Mouse (Mus musculus) liver, embryonic 12.5 days (tissue): ENCODE data around the gene Tmem107. TPM values are rescaled to one million over a fixed set of nuclear protein-coding genes. Genes with fewer than 3 reads are reported as not detected.
A peak's percentile ranks its signal among the peaks of the same experiment; 100 is the strongest.
"Not testable (repeated sequence)": the region's sequence is repeated elsewhere in the genome, so short reads cannot be mapped to it uniquely, and the experiment has no call there.

ENCODE experiments used
- ATAC-seq: fragments of 200-750 bp; cut with Nextera tagmentation; 2 replicates; pipeline ENCODE4 v1.8.0; 2017; ENCODE audit warnings: moderate number of reproducible peaks, mild to moderate bottlenecking, moderate library complexity
- H3K27ac ChIP-seq: fragments of 300-500 bp; sonication (generic); 2 replicates; pipeline ENCODE4 v1.5.1; 2016; ENCODE audit warnings: mild to moderate bottlenecking
- H3K27me3 ChIP-seq: fragments of 300-500 bp; sonication (generic); replicated peaks from 2 replicates; pipeline ENCODE4 v1.6.1; 2016; ENCODE audit warnings: mild to moderate bottlenecking, moderate library complexity
- H3K36me3 ChIP-seq: fragments of 300-500 bp; sonication (generic); 2 replicates; pipeline ENCODE4 v1.6.1; 2016; ENCODE audit warnings: mild to moderate bottlenecking, moderate library complexity
- H3K4me1 ChIP-seq: fragments of 300-500 bp; sonication (generic); 2 replicates; pipeline ENCODE4 v1.6.1; 2016
- H3K4me2 ChIP-seq: fragments of 300-500 bp; sonication (generic); 2 replicates; pipeline ENCODE4 v1.6.1; 2016; ENCODE audit warnings: mild to moderate bottlenecking, moderate library complexity
- H3K4me3 ChIP-seq: fragments of 300-500 bp; sonication (generic); 2 replicates; pipeline ENCODE4 v1.5.1; 2016; ENCODE audit warnings: mild to moderate bottlenecking, moderate library complexity
- H3K9ac ChIP-seq: fragments of 300-500 bp; sonication (generic); 2 replicates; pipeline ENCODE4 v1.6.1; 2016; ENCODE audit warnings: mild to moderate bottlenecking, moderate library complexity
- H3K9me3 ChIP-seq: fragments of 300-500 bp; sonication (generic); replicated peaks from 2 replicates; pipeline ENCODE4 v1.6.1; 2016; ENCODE audit warnings: mild to moderate bottlenecking, moderate library complexity
- WGBS: fragments of 180-500 bp; shearing (Covaris S2); methylation state at CpG from one replicate; pipeline ENCODE4 v1.1.7; 2016; ENCODE audit not compliant: insufficient replicate concordance; 5-methylcytosine and 5-hydroxymethylcytosine counted together
- polyA plus RNA-seq: library from polyadenylated mRNA; unstranded; fragments of >200 nt; fragmentation: Nextera tagmentation; extraction: Ambion mirVana; gene quantifications from 2 replicates; pipeline ENCODE4 v1.2.1, GENCODE M21; 2016

Tmem107 gene
- polyA plus RNA-seq, 1 experiment from 2014 or later, result 34.8 TPM

DNA sequence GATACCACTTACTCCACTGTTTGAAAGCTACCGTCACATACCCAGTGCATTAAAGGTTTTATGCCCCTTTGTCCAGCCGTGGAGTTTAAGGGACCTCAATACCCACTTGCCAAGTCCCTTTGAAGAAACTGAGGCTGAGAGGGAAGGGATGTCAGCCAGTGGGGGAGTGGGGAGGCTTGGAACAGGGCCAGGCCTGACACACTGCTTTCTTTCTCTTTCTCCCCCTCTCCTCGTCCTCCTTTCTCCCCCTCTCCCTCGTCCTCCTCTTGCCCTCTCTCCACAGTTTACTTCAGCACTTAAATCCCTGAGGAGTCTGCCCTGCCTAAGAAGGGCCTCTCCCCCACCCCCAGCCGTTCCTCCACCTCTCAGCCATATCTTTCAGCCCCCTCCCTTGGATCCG, 19.8 kb downstream of the Tmem107 start:
- Histone ChIP-seq H3K27ac (peak overlapping the region; percentile 96), H3K4me2 (peak overlapping the region; percentile 98), H3K9ac (peak overlapping the region; percentile 100), H3K36me3 (peaks cover 30% of the 10 kb centered on the region), H3K27me3 (no peaks in the 10 kb centered on the region), H3K4me1 (peaks cover 71% of the 10 kb centered on the region), H3K4me3 (no peak overlapping the region), H3K9me3 (no peaks in the 10 kb centered on the region)
- no peak for ATAC-seq
- WGBS, result 64% methylated on average over 5 of the region's 6 CpGs

DNA sequence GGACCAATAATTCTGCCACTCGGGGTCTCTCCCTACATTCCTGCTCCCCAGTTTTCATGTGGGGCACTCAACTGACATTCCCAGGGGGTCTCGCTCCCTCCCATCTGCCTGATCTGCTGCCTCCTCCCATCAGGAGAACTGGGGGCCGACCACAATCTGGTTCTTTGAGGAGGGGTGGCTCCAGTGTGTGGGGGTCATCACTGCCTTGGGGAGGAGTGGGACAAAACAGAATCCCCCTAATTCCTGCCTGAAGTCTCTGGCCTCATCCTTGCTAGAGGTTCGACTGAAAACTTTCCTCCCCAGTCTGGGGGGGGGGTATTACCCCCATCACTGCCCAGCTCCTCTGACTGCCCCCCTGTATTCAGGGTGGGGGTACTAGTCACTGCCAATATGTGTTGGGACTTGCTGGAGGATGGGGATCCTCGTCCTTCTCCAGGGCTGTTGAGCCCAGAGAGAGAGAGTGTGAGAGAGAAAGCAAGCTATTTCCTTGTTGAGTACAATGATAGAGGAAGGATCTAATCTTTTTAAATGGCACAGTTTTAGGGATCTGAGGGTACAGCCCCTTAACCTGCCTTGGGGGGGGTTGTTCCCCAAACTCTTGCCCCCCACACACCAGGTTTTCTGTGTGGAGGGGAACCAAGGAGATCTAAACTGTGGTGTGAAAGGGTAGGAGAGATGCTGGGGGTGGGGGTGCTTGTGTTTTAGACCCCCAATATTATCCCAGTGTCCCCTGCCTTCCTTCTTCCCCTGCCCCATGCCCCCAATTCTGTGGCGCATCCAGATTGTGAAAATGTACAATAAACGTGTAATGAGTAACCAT, 21.2 kb downstream of the Tmem107 start:
- Histone ChIP-seq H3K36me3 (peaks cover 30% of the 10 kb centered on the region), H3K4me1 (peaks cover 83% of the 10 kb centered on the region), H3K27ac (no peak overlapping the region), H3K9ac (no peak overlapping the region), H3K9me3 (no peaks in the 10 kb centered on the region), H3K4me3 (no peak overlapping the region), H3K27me3 (no peaks in the 10 kb centered on the region), H3K4me2 (no peak overlapping the region)
- 57% methylated on average over 7 of the region's 7 CpGs for WGBS
- ATAC-seq, result no peak

DNA sequence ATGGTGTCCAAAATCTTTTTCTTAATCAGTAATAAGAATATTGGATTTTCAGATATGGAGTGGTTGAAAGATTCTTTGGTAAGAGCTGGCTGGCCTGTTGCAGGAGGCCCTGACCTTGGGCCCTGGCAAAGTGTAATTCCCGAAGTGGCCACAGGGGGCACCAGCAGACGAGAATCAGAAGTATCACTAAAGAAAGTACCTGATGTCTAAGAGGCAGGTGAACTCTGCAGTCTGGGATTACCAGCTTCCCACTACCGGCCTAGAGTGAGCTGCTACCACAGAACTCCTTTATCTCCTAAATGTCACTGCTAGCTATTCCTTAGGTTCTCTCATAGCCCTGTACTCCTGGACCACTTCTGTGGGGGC, 21.8 kb downstream of the Tmem107 start:
- Histone ChIP-seq H3K36me3 (peaks cover 30% of the 10 kb centered on the region), H3K4me3 (no peak overlapping the region), H3K9ac (no peak overlapping the region), H3K4me2 (no peak overlapping the region), H3K9me3 (no peaks in the 10 kb centered on the region), H3K27ac (no peak overlapping the region), H3K4me1 (peaks cover 83% of the 10 kb centered on the region), H3K27me3 (no peaks in the 10 kb centered on the region)
- 0% methylated on average over 3 of the region's 3 CpGs for WGBS
- no peak for ATAC-seq

DNA sequence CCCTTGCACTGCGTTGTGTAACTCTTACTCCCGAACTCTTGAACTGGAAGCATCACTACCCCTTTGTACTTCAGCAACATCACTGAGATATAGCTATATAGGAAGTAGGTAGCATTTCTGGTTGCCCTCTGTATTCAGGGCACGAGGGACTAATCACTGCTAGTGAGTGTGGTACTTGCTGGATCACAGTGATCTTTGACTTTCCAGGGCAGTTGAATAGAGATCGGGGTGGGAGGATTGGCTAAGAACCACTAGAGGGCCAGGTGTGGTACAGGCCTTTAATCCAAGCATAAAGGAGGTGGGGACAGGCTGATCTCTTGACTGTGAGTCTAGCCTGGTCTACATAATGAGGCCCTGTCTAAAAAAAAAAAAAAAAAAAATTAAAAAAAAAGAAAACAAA, 22.3 kb downstream of the Tmem107 start:
- Histone ChIP-seq H3K27ac (no peak overlapping the region), H3K4me3 (no peak overlapping the region), H3K4me2 (no peak overlapping the region), H3K4me1 (peaks cover 83% of the 10 kb centered on the region), H3K36me3 (peaks cover 30% of the 10 kb centered on the region), H3K27me3 (no peaks in the 10 kb centered on the region), H3K9ac (no peak overlapping the region), H3K9me3 (no peaks in the 10 kb centered on the region)
- 81% methylated on average over 4 of the region's 4 CpGs for WGBS
- ATAC-seq, result no peak

- not testable (repeated sequence) for H3K27me3 ChIP-seq, H3K9me3 ChIP-seq, ATAC-seq, H3K4me3 ChIP-seq, H3K9ac ChIP-seq
- WGBS, result 81% methylated on average over 7 of the region's 7 CpGs
- peaks cover 30% of the 10 kb centered on the region for H3K36me3 ChIP-seq
- peak overlapping the region; percentile 81; the same call in 1 of the 2 replicates for H3K27ac ChIP-seq
- 0 out of 2 replicates have a peak overlapping the region, but pooled peaks have one; percentile 89 for H3K4me2 ChIP-seq
- H3K4me1 ChIP-seq, result peaks cover 87% of the 10 kb centered on the region
These were observed 23.2 kb downstream of the Tmem107 start for GRCm38 (mm10) chr11:69093856-69094255.

DNA sequence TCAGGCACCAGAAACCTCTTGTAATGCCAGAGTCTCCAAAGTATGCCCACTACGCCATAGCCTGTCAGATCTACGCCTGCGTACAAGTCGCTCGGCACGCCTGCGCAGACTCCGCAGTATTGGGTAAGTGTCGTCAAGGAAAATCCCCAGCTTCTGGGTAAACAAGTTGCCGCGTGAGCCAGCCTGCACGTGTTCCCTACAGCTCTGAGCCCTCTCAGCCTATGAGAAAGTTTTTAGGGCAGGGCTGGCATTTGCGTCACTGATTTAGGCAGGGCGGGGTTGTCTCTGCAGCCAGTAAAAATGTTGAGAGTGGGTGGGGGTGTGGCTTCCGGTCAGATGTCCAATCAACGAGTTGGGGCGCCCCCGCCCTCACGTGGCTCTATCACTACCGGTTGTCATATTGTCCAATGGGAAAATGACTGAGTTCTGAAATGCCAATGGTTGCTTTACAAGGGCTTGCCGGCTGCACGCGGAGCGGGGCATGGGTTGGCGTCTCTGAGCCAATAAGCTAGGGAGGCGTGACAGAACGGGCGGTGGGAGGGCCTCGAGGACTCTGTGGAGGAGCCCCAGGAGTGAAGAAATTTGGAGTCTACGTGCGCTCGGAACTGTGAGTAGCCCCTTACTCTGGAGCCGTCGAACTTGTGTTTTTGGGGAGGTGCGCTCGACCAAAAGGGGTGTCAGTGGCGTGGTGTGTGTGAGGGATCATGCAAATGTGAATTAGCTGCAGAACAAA, 24.3 kb downstream of the Tmem107 start, which contains the start of gene Per1:
Gene Per1, plus strand, starts transcription at position 521 of the 733 bp plus-strand sequence.
- H3K9me3 ChIP-seq, result no peaks in the 10 kb centered on the region
- H3K27ac ChIP-seq, result peak within 1 kb of the TSS; percentile 91
- H3K4me2 ChIP-seq, result peak within 1 kb of the TSS; percentile 89
- H3K9ac ChIP-seq, result peak within 1 kb of the TSS; percentile 73
- no peaks in the 10 kb centered on the region for H3K27me3 ChIP-seq
- peak within 1 kb of the TSS; percentile 64 for H3K4me3 ChIP-seq
- H3K4me1 ChIP-seq, result peaks cover 87% of the 10 kb centered on the region
- under 1% methylated on average over 37 of the region's 37 CpGs for WGBS
- ATAC-seq, result peak; percentile 89
- H3K36me3 ChIP-seq, result peaks cover 26% of the 10 kb centered on the region

GRCm38 (mm10) chr11:69095511-69096231, 25.1 kb downstream of the Tmem107 start:
- Histone ChIP-seq H3K36me3 (peaks cover 20% of the 10 kb centered on the region), H3K27me3 (no peaks in the 10 kb centered on the region), H3K9me3 (no peaks in the 10 kb centered on the region), H3K4me3 (peak overlapping the region; percentile 64), H3K27ac (peak overlapping the region; percentile 91), H3K4me2 (peak overlapping the region; percentile 89), H3K4me1 (peaks cover 87% of the 10 kb centered on the region), H3K9ac (peak overlapping the region; percentile 73)
- ATAC-seq, result no peak
- 3% methylated on average over 27 of the region's 27 CpGs for WGBS

DNA sequence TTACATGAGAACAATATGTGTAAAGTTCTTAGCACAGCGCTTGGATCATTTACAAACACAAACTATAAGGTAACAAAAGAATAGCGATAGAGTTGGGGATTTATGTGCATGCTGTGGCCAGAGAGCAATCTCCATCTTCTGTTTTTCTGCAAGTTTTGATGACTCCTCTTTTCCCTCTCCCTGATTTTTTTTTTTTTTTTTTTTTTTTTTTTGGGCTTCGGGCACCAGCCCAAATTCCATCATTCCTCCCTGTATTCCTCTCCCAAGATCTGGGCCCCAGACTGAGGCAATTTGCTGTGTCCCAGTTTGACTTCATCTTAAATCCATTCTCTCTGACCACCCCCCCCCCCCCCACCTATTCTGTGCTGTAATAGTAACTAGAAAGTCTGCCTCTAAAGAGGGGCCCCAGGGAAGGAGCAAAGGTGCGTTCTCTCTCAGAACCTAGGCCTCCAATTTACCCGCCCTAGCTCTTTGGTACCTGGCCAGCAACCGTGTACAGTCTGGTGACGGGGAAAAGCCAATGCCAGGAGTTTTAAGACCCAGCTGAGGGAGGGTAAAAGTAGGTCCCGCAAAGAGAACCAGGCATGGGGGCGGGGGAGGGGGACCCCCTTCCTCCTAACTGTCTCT, 25.9 kb downstream of the Tmem107 start:
- H3K4me2 ChIP-seq, result peak overlapping the region; percentile 89
- no peaks in the 10 kb centered on the region for H3K9me3 ChIP-seq
- peaks cover 84% of the 10 kb centered on the region for H3K4me1 ChIP-seq
- peak overlapping the region; percentile 64 for H3K4me3 ChIP-seq
- peak overlapping the region; percentile 91 for H3K27ac ChIP-seq
- 23% methylated on average over 9 of the region's 9 CpGs for WGBS
- no peak for ATAC-seq
- peak overlapping the region; percentile 73 for H3K9ac ChIP-seq
- H3K36me3 ChIP-seq, result peaks cover 20% of the 10 kb centered on the region
- no peaks in the 10 kb centered on the region for H3K27me3 ChIP-seq

GRCm38 (mm10) chr11:69096987-69097900, 26.6 kb downstream of the Tmem107 start:
- peak; percentile 27 for ATAC-seq
- H3K4me3 ChIP-seq, result peak overlapping the region; percentile 64
- no peaks in the 10 kb centered on the region for H3K9me3 ChIP-seq
- 2% methylated on average over 29 of the region's 29 CpGs for WGBS
- H3K36me3 ChIP-seq, result peaks cover 23% of the 10 kb centered on the region
- H3K27ac ChIP-seq, result peak overlapping the region; percentile 91
- H3K4me1 ChIP-seq, result peaks cover 78% of the 10 kb centered on the region
- peak overlapping the region; percentile 61 for H3K9ac ChIP-seq
- no peaks in the 10 kb centered on the region for H3K27me3 ChIP-seq
- H3K4me2 ChIP-seq, result peak overlapping the region; percentile 89

DNA sequence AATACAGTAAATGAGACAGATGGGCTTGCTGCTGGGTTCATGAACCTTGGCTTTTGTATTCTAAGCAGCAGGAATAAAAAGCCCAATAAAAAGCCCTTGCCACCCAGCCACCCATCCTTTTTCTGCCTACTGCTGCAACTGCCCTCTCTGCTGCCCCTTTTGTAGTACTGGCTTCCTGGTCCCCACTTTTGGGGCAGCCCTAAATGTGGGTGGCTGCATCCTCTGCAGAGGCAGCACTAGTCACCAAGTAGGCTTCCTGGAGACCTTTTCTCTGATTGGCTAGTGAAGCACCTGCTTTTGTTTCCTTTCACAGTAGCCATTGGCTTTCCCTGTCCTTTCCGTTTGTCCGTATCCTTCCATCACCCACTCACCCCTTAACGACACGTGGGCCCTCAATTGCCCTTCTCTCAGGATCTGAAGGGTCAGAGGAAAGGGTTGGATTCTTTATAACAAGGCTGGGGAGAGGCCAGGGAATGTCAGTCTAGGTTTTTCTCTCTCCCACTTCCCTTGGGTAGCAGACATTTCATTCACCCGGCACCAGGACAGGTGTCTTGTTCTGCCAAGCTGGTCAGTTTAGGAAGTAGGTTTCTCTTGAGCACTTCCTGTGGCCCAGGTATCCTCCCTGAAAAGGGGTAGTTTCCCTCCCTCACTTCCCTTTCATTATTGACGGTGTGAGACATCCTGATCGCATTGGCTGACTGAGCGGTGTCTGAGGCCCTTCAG, 27.6 kb downstream of the Tmem107 start:
- Histone ChIP-seq H3K4me2 (peak overlapping the region; percentile 89), H3K27ac (peak overlapping the region; percentile 91), H3K27me3 (no peaks in the 10 kb centered on the region), H3K4me3 (peak overlapping the region; percentile 64), H3K9ac (peak overlapping the region; percentile 61), H3K9me3 (no peaks in the 10 kb centered on the region), H3K36me3 (peaks cover 28% of the 10 kb centered on the region), H3K4me1 (peaks cover 73% of the 10 kb centered on the region)
- 27% methylated on average over 8 of the region's 8 CpGs for WGBS
- no peak for ATAC-seq
